Mouse (Mus musculus) neural tube, embryonic 14.5 days (tissue): ENCODE measurements around the gene Edn3. TPM values are rescaled to one million over a fixed set of nuclear protein-coding genes. Genes with fewer than 3 reads are reported as not detected.

ENCODE experiments used
- ATAC-seq: fragments of 200-750 bp; cut with Nextera tagmentation; 2 replicates; pipeline ENCODE4 v1.8.0; 2017; ENCODE audit warnings: low read depth, mild to moderate bottlenecking, moderate TSS enrichment, moderate library complexity
- H3K27ac ChIP-seq: fragments of 300-500 bp; sonication (generic); 2 replicates; pipeline ENCODE4 v1.5.1; 2014; ENCODE audit warnings: low read depth, mild to moderate bottlenecking, control low read depth, low read length, moderate library complexity, mixed read lengths
- H3K27me3 ChIP-seq: fragments of 300-500 bp; sonication (generic); 2 replicates; pipeline ENCODE4 v1.6.1; 2014; ENCODE audit warnings: low read length; ENCODE audit not compliant: control insufficient read depth, insufficient read depth
- H3K36me3 ChIP-seq: fragments of 300-500 bp; sonication (generic); 2 replicates; pipeline ENCODE4 v1.6.1; 2014; ENCODE audit warnings: low read length, mixed read lengths; ENCODE audit not compliant: control insufficient read depth, insufficient read depth
- H3K4me1 ChIP-seq: fragments of 300-500 bp; sonication (generic); 2 replicates; pipeline ENCODE4 v1.6.1; 2014; ENCODE audit warnings: low read length; ENCODE audit not compliant: control insufficient read depth, insufficient read depth
- H3K4me2 ChIP-seq: fragments of 300-500 bp; sonication (generic); 2 replicates; pipeline ENCODE4 v1.6.1; 2014; ENCODE audit warnings: mild to moderate bottlenecking, low read depth, low read length, control low read depth
- H3K4me3 ChIP-seq: fragments of 300-500 bp; sonication (generic); 2 replicates; pipeline ENCODE4 v1.5.1; 2014; ENCODE audit warnings: low read depth, low read length, control low read depth, mixed read lengths
- H3K9ac ChIP-seq: fragments of 300-500 bp; sonication (generic); replicated peaks from 2 replicates; pipeline ENCODE4 v1.6.1; 2014; ENCODE audit warnings: low read depth, mild to moderate bottlenecking, control low read depth, low read length, mixed read lengths
- H3K9me3 ChIP-seq: fragments of 300-500 bp; sonication (generic); 2 replicates; pipeline ENCODE4 v1.6.1; 2016; ENCODE audit warnings: low read length; ENCODE audit not compliant: control insufficient read depth
- WGBS: fragments of 180-500 bp; shearing (Covaris S2); extraction: QIAGEN DNeasy Blood & Tissue Kit; methylation state at CpG from one replicate; pipeline ENCODE4 v1.1.7; 2014; 5-methylcytosine and 5-hydroxymethylcytosine counted together
- polyA plus RNA-seq: library from polyadenylated mRNA; unstranded; fragments of >200 nt; fragmentation: Nextera tagmentation; extraction: Ambion mirVana; gene quantifications from 2 replicates; pipeline ENCODE4 v1.2.1, GENCODE M21; 2014

The Edn3 gene
- polyA plus RNA-seq, 1 experiment from 2014 or later: 0.08 TPM

DNA sequence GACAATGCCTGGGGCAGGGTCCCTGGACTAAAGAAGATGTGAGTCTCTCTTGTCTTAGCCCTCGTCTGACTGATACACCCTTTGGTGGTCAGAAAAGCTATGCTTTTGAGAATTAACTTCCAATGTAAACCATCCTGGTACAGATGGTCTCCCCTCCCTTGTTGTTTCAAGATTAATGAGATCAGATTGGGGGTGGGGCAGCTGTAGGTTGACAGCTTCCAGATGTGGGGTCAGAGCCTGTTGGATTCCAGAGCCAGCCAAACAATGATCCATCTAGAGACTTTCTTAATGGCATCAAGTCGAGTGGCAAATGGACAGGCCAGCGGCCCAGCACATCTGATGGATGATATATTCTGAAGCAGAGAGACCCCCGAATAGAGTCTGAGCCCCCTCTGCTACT lies 48.9 kb downstream of the Edn3 start:
- Histone ChIP-seq H3K4me2 (no peak overlapping the region), H3K36me3 (no peaks in the 10 kb centered on the region), H3K27ac (no peak overlapping the region), H3K4me1 (no peaks in the 10 kb centered on the region), H3K9me3 (no peaks in the 10 kb centered on the region), H3K4me3 (no peak overlapping the region), H3K9ac (no peak overlapping the region), H3K27me3 (no peaks in the 10 kb centered on the region)
- no peak for ATAC-seq
- 71% methylated on average over 4 of the region's 4 CpGs for WGBS

DNA sequence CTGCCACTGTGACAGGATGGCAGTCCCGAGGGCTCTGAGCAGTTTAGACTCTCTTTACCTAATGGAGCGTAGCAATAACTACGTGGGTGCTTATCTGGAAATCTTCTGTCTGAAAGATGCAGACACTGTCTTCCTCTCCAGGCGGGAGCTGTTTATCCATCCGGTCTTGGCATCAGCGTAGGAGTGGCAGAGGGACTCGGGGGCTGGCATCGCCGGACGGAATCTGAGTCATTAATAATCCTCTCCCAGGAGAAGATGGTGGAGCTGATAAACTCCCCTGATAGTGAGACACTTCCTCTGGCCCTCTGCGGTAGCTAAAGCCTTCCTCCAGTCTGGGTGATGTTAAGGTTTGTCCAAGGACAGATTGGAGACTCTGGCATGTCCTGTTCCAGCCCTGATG lies 52.9 kb downstream of the Edn3 start:
- WGBS: 83% methylated on average over 11 of the region's 11 CpGs
- Histone ChIP-seq H3K27ac (no peak overlapping the region), H3K36me3 (no peaks in the 10 kb centered on the region), H3K9me3 (no peaks in the 10 kb centered on the region), H3K9ac (no peak overlapping the region), H3K4me2 (no peak overlapping the region), H3K27me3 (no peaks in the 10 kb centered on the region), H3K4me3 (no peak overlapping the region), H3K4me1 (no peaks in the 10 kb centered on the region)
- ATAC-seq: no peak

DNA sequence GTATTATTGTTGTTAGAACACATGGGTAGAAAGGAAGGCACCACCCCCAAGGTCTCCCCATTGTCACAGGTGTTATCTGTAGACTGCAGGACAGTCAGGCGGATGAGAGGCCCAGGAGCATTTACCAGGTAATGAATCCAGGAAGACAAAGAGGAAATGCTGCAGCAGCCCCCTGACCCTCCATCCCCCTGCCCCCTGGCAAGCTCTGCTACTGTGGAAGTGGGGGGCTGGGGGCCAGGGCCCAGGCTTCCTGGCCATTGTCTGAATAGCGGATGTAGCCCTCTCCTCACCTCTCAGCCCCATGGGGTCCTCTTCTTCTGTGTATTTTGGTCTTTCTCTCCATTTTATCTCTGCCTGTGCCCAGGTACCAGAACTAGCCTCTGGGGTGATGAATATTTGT lies 55.7 kb downstream of the Edn3 start:
- no peaks in the 10 kb centered on the region for H3K27me3 ChIP-seq
- no peak overlapping the region for H3K27ac ChIP-seq
- H3K36me3 ChIP-seq: no peaks in the 10 kb centered on the region
- H3K4me3 ChIP-seq: no peak overlapping the region
- no peak overlapping the region for H3K4me2 ChIP-seq
- ATAC-seq: no peak
- no peak overlapping the region for H3K9ac ChIP-seq
- 94% methylated on average over 2 of the region's 2 CpGs for WGBS
- no peaks in the 10 kb centered on the region for H3K4me1 ChIP-seq
- no peaks in the 10 kb centered on the region for H3K9me3 ChIP-seq

DNA sequence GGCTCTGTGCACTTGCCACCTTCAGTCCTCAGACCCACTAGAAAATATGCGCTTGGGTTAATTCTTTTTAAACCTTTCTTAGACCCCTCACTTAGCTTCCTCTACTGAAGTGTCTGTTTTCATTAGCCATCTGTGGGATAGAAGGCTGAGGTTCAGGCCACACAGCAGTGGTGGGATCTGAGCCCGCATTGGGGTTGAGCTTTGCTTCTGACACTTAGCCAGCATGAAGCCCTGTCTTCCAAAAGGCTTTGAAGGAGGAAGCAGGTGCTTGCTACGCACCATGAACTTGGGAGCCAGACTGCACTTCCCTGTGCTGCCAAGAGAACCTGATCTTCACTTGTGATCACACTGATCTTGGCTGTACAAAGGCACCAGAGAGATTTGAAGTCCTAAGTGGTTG lies 59.9 kb downstream of the Edn3 start:
- no peak overlapping the region for H3K4me2 ChIP-seq
- WGBS: 87% methylated on average over 3 of the region's 3 CpGs
- no peak overlapping the region for H3K4me3 ChIP-seq
- ATAC-seq: no peak
- H3K9ac ChIP-seq: no peak overlapping the region
- H3K27me3 ChIP-seq: no peaks in the 10 kb centered on the region
- H3K27ac ChIP-seq: no peak overlapping the region
- H3K9me3 ChIP-seq: no peaks in the 10 kb centered on the region
- no peaks in the 10 kb centered on the region for H3K4me1 ChIP-seq
- no peaks in the 10 kb centered on the region for H3K36me3 ChIP-seq

DNA sequence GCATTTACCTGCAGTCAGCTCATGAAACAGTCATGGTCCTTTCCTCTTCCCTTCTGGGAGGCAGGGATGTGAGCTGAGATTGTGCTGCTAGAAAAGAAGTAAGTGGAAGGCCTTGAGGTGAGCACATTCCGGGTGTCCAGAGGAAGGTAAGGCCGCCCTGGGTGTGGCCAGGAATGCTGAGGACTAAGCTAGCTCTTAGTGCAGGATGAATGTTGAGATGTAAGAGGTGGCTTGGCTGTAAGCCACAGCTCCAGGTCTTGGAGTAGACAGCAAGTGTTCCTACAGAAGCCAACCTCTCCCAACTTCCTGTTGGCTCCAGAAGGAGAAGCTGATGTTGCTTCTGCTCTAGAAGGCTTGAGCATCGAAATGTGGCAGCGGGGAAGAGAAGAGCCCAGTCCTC lies 67.4 kb downstream of the Edn3 start:
- no peak overlapping the region for H3K9ac ChIP-seq
- WGBS: 99% methylated on average over 4 of the region's 4 CpGs
- no peaks in the 10 kb centered on the region for H3K4me1 ChIP-seq
- H3K9me3 ChIP-seq: no peaks in the 10 kb centered on the region
- no peak overlapping the region for H3K27ac ChIP-seq
- no peak overlapping the region for H3K4me2 ChIP-seq
- ATAC-seq: no peak
- no peaks in the 10 kb centered on the region for H3K36me3 ChIP-seq
- H3K4me3 ChIP-seq: no peak overlapping the region
- no peaks in the 10 kb centered on the region for H3K27me3 ChIP-seq

DNA sequence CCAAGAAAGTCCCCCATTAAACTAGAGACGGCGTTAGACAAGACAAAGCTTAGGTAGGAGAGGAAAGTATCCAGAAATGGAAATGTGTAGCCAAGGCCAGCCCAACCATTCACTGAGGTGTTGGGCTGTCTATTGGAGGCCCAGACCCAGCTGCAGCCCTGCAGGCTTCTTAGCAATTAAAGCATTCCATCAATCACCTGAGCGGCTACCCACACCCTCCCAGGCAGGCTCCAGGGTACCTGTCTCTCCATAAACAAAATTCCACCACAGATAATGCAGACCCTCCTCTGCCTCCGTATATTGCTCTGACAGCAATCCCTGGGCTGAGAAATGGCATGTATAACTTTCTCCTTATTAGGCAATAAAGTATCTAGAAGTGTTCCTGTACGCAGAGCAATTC lies 73.2 kb downstream of the Edn3 start:
- peak; percentile 28; the same call in 1 of the 2 replicates for ATAC-seq

More for the DNA sequence above, 73.2 kb downstream of the Edn3 start:
- WGBS: 73% methylated on average over 5 of the region's 5 CpGs
- Histone ChIP-seq H3K9ac (no peak overlapping the region), H3K36me3 (no peaks in the 10 kb centered on the region), H3K4me2 (no peak overlapping the region), H3K9me3 (no peaks in the 10 kb centered on the region), H3K27ac (no peak overlapping the region), H3K4me3 (no peak overlapping the region), H3K27me3 (no peaks in the 10 kb centered on the region), H3K4me1 (no peaks in the 10 kb centered on the region)

Other genes starting within 250 kb of the Edn3 start
- not detected in 2 replicates for gene Zfp831, start 117.1 kb upstream of the Edn3 start, polyA plus RNA-seq
- gene Gm14444, start 249.6 kb downstream of the Edn3 start, polyA plus RNA-seq: not detected in 2 replicates